ENCODE assay signal across 17 mouse cellular contexts in genomic region chr12:95469897-95470296, GRCm38 (mm10).
"Had no signal": no experiment of that assay in that cellular context is flagged by ENCODE, and none has a peak within 500 bp of the region (broad histone marks: within the 10 kb centered on the region; RNA-seq: fewer than 3 reads in every experiment).

No protein-coding gene starts in this region.

- DNase-seq: kidney, adult 18-20 months; kidney, adult 9 months; kidney, postnatal 14 days; kidney, postnatal 4 days; layer of hippocampus, postnatal 36 days; liver, embryonic 13.5 days; lung, adult 2 months; right cerebral cortex, postnatal 14 days; right cerebral cortex, postnatal 4 days; thymus, postnatal 25 days had no signal

- H3K27ac ChIP-seq: layer of hippocampus, adult 2 months; left cerebral cortex, adult 2 months; liver, embryonic 13.5 days; macrophage; midbrain, embryonic 10.5 days; midbrain, embryonic 13.5 days; stomach, embryonic 15.5 days had no signal

- H3K4me1 ChIP-seq: liver, embryonic 13.5 days; megakaryocyte, embryonic 14.5 days; stomach, embryonic 15.5 days had no signal

- H3K4me3 ChIP-seq: layer of hippocampus, adult 2 months; left cerebral cortex, adult 2 months; liver, embryonic 13.5 days; megakaryocyte, embryonic 14.5 days; midbrain, embryonic 10.5 days; midbrain, embryonic 13.5 days; stomach, embryonic 15.5 days had no signal
